Mouse (Mus musculus): ENCODE results near the gene Fkbp1a.

Gene Fkbp1a

DNA sequence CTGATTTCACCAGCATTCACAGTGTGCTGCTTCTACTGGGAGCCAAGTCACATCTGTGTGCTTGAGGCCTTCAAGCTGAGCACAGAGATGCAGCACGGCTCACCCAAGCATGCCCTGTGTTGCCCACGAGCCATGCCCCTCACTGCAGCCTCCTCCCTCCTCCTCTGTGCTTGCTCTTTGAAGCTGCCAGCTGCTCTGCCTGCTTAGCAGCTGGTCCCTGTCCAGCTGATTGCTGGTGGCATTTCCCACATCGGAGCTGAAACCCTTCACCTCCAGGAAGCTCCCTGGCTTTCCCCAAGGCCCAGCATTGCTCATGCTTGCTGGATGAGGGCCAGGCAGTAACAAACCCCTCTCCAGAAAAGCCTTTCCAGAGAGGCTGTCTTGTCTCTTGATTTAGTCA is 67.7 kb downstream of the Fkbp1a start:
- DNase-seq (ENCODE audit: low spot score) = no peak
